Mouse (Mus musculus): ENCODE data around the gene Ttll6. TPM values are rescaled to one million over a fixed set of nuclear protein-coding genes. Genes with fewer than 3 reads are reported as not detected.
"Not testable (repeated sequence)": the region's sequence is repeated elsewhere in the genome, so short reads cannot be mapped to it uniquely, and the experiment has no call there.

Ttll6 gene
- not detected for total RNA-seq (2021)
- long read RNA-seq, experiment 1 = 0 reads
- long read RNA-seq, experiment 2 = 0 reads

- peak; percentile 86 for TF ChIP-seq CTCF (IDR thresholded peaks at IDR 0.05)
- Histone ChIP-seq H3K4me3 (peak within 1 kb of the TSS; percentile 48), H3K27ac (no peak within 1 kb of the TSS)
- DNase-seq = peak; percentile 58
- intact Hi-C loops (cut with DNase I) = no loop called here
Measured at GRCm38 (mm10) chr11:96133239-96133865, at the start of gene Ttll6. Gene Ttll6, plus strand, starts transcription at chr11:96133786.

GRCm38 (mm10) chr11:96087981-96088380 is 45.6 kb upstream of the Ttll6 start:
- intact Hi-C loops (cut with DNase I) = no loop called here
- Histone ChIP-seq H3K27ac (no peak overlapping the region), H3K4me3 (no peak overlapping the region)
- TF ChIP-seq CTCF (IDR thresholded peaks at IDR 0.05) = no peak
- no peak for DNase-seq

GRCm38 (mm10) chr11:96091073-96091472 is 42.5 kb upstream of the Ttll6 start:
- peak; percentile 42; the same call in 1 of the 2 replicates for TF ChIP-seq CTCF (IDR thresholded peaks at IDR 0.05)
- DNase-seq = no peak
- no peak overlapping the region for H3K27ac ChIP-seq
- no peak overlapping the region for H3K4me3 ChIP-seq
- intact Hi-C loops (cut with DNase I) = no loop called here

- DNase-seq = peak; percentile 59
- Histone ChIP-seq H3K4me3 (peak overlapping the region; percentile 2; the same call in 1 of the 2 replicates), H3K27ac (peak overlapping the region; percentile 79)
- no peak for TF ChIP-seq CTCF (IDR thresholded peaks at IDR 0.05)
- intact Hi-C loops (cut with DNase I) = loop anchor here (1.0 to 2.0 kb wide), 2 partner anchors 35 to 142 kb away; no protein-coding TSS in a partner anchor
Measured at GRCm38 (mm10) chr11:96092674-96093291, 40.8 kb upstream of the Ttll6 start.

GRCm38 (mm10) chr11:96093361-96093760 is 40.2 kb upstream of the Ttll6 start:
- peak overlapping the region; percentile 79 for H3K27ac ChIP-seq

GRCm38 (mm10) chr11:96108376-96108775 is 25.2 kb upstream of the Ttll6 start:
- no peak for TF ChIP-seq CTCF (IDR thresholded peaks at IDR 0.05)
- DNase-seq = no peak
- intact Hi-C loops (cut with DNase I) = no loop called here
- Histone ChIP-seq H3K4me3 (no peak overlapping the region), H3K27ac (no peak overlapping the region)

More at GRCm38 (mm10) chr11:96093361-96093760, 40.2 kb upstream of the Ttll6 start:
- intact Hi-C loops (cut with DNase I) = loop anchor here (1.0 to 2.0 kb wide), 2 partner anchors 34 to 141 kb away; no protein-coding TSS in a partner anchor
- peak; percentile 95 for TF ChIP-seq CTCF (IDR thresholded peaks at IDR 0.05)
- DNase-seq = peak; percentile 53
- H3K4me3 ChIP-seq = no peak overlapping the region; the same call in 1 of the 2 replicates

GRCm38 (mm10) chr11:96110950-96111349 is 22.6 kb upstream of the Ttll6 start:
- H3K27ac ChIP-seq; H3K4me3 ChIP-seq; DNase-seq; intact Hi-C loops (cut with DNase I): not testable (repeated sequence)
- peak; percentile 10; the same call in 1 of the 2 replicates for TF ChIP-seq CTCF (IDR thresholded peaks at IDR 0.05)

GRCm38 (mm10) chr11:96111751-96112150 is 21.8 kb upstream of the Ttll6 start, which contains the start of gene Calcoco2:
Gene Calcoco2, minus strand, starts transcription at chr11:96111964.
- no peak within 1 kb of the TSS for H3K27ac ChIP-seq
- intact Hi-C loops (cut with DNase I) = no loop called here
- TF ChIP-seq CTCF (IDR thresholded peaks at IDR 0.05) = no peak
- H3K4me3 ChIP-seq = no peak within 1 kb of the TSS
- DNase-seq = no peak

GRCm38 (mm10) chr11:96114077-96114476 is 19.5 kb upstream of the Ttll6 start:
- no peak for DNase-seq
- no peak for TF ChIP-seq CTCF (IDR thresholded peaks at IDR 0.05)
- H3K4me3 ChIP-seq = no peak overlapping the region
- intact Hi-C loops (cut with DNase I) = no loop called here
- no peak overlapping the region for H3K27ac ChIP-seq

- no peak for DNase-seq
- TF ChIP-seq CTCF (IDR thresholded peaks at IDR 0.05) = no peak
- H3K27ac ChIP-seq = no peak overlapping the region
- intact Hi-C loops (cut with DNase I) = no loop called here
- H3K4me3 ChIP-seq = no peak overlapping the region
Measured at GRCm38 (mm10) chr11:96115416-96115815, 18.2 kb upstream of the Ttll6 start.

GRCm38 (mm10) chr11:96116116-96116515 is 17.5 kb upstream of the Ttll6 start:
- Histone ChIP-seq H3K4me3 (no peak overlapping the region), H3K27ac (no peak overlapping the region)
- DNase-seq = no peak
- TF ChIP-seq CTCF (IDR thresholded peaks at IDR 0.05) = no peak
- intact Hi-C loops (cut with DNase I) = no loop called here

GRCm38 (mm10) chr11:96116925-96117324 is 16.7 kb upstream of the Ttll6 start:
- H3K27ac ChIP-seq; intact Hi-C loops (cut with DNase I); DNase-seq; H3K4me3 ChIP-seq: not testable (repeated sequence)

GRCm38 (mm10) chr11:96119401-96119800 is 14.2 kb upstream of the Ttll6 start:
- no peak for TF ChIP-seq CTCF (IDR thresholded peaks at IDR 0.05)
- no peak overlapping the region for H3K27ac ChIP-seq
- no peak for DNase-seq
- H3K4me3 ChIP-seq = no peak overlapping the region
- intact Hi-C loops (cut with DNase I) = no loop called here

- DNase-seq; H3K4me3 ChIP-seq; intact Hi-C loops (cut with DNase I); H3K27ac ChIP-seq: not testable (repeated sequence)
Measured at GRCm38 (mm10) chr11:96122806-96123205, 10.8 kb upstream of the Ttll6 start.

Data from gastrocnemius, adult 2 months (tissue).